In the genomic region with DNA sequence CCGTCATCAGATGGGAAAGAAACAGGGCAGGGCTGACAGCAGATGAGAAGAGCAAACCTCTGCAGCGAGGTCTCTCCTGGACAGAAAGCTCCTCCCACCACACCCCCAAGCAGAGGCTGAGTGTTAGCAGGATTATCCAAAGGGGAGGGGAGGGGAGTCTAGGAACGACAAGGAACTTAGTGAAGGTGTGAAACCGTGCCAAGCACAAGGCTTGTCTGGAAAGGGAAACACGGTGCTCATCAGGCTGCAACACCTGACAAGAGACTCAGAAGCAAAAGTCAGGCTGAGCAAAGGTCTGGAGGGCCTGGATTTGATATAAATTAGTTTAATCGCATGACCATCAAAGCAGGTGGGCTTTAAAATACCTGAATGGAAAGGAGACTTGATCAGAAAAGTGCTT, we compare ENCODE assay signal across 26 mouse cellular contexts.
"Had no signal": no experiment of that assay in that cellular context is flagged by ENCODE, and none has a peak within 500 bp of the region (broad histone marks: within the 10 kb centered on the region; RNA-seq: fewer than 3 reads in every experiment).

No protein-coding gene starts in this region.

- H3K9ac ChIP-seq: heart, embryonic 12.5 days; hindbrain, embryonic 12.5 days; hindbrain, embryonic 14.5 days; intestine, embryonic 15.5 days; limb, embryonic 12.5 days; liver, embryonic 13.5 days; liver, embryonic 15.5 days; liver, postnatal 0 days had no signal

- H3K27ac ChIP-seq: gastrocnemius, adult 2 months; heart, embryonic 10.5 days; hindbrain, embryonic 10.5 days; hindbrain, embryonic 12.5 days; hindbrain, embryonic 14.5 days; intestine, embryonic 15.5 days; layer of hippocampus, adult 2 months; left cerebral cortex, adult 2 months; limb, embryonic 10.5 days; limb, embryonic 12.5 days; liver, embryonic 13.5 days; liver, embryonic 15.5 days had no signal

- H3K4me1 ChIP-seq: hindbrain, embryonic 10.5 days; hindbrain, embryonic 12.5 days; intestine, embryonic 15.5 days; limb, embryonic 10.5 days; limb, embryonic 12.5 days; liver, embryonic 13.5 days; liver, embryonic 15.5 days had no signal

- H3K9me3 ChIP-seq: heart, embryonic 10.5 days; heart, embryonic 12.5 days; hindbrain, embryonic 10.5 days; hindbrain, embryonic 12.5 days; intestine, embryonic 15.5 days; limb, embryonic 10.5 days; limb, embryonic 12.5 days; liver, embryonic 13.5 days; liver, embryonic 15.5 days had no signal

- H3K4me2 ChIP-seq: heart, embryonic 12.5 days; hindbrain, embryonic 12.5 days; hindbrain, embryonic 14.5 days; intestine, embryonic 15.5 days; limb, embryonic 12.5 days; liver, embryonic 11.5 days; liver, embryonic 13.5 days; liver, embryonic 15.5 days had no signal

- H3K4me3 ChIP-seq: gastrocnemius, adult 2 months; heart, embryonic 10.5 days; heart, embryonic 12.5 days; hindbrain, embryonic 10.5 days; hindbrain, embryonic 12.5 days; intestine, embryonic 15.5 days; layer of hippocampus, adult 2 months; left cerebral cortex, adult 2 months; limb, embryonic 10.5 days; limb, embryonic 12.5 days; liver, embryonic 13.5 days; liver, embryonic 15.5 days had no signal

- DNase-seq: gastrocnemius, adult 2 months; gastrocnemius, postnatal 10 days; gastrocnemius, postnatal 25 days; heart, adult 18-20 months; heart, postnatal 10 days; heart, postnatal 4 days; kidney, postnatal 14 days; liver; liver, embryonic 13.5 days; liver, postnatal 0 days had no signal

- H3K27me3 ChIP-seq: heart, embryonic 12.5 days; hindbrain, embryonic 12.5 days; intestine, embryonic 15.5 days; limb, embryonic 12.5 days; liver, embryonic 13.5 days; liver, embryonic 15.5 days had no signal

- ATAC-seq: forebrain, embryonic 16.5 days; hindbrain, embryonic 16.5 days; inflammation-experienced regulatory T-cells, adult 6 months; intestine, embryonic 15.5 days; intestine, postnatal 0 days; liver, postnatal 0 days had no signal
